Mouse (Mus musculus) forebrain, embryonic 16.5 days (tissue): ENCODE data around the gene Fto. TPM values are rescaled to one million over a fixed set of nuclear protein-coding genes. Genes with fewer than 3 reads are reported as not detected.
A peak's percentile ranks its signal among the peaks of the same experiment; 100 is the strongest.

Source experiments
- ATAC-seq: fragments of 200-750 bp; cut with Nextera tagmentation; 2 replicates; pipeline ENCODE4 v1.8.0; 2017; ENCODE audit warnings: mild to moderate bottlenecking, moderate library complexity
- H3K27ac ChIP-seq: fragments of 300-500 bp; sonication (generic); 2 replicates; pipeline ENCODE4 v1.5.1; 2014; ENCODE audit warnings: low read length, control low read depth
- H3K27me3 ChIP-seq: fragments of 300-500 bp; sonication (generic); replicated peaks from 2 replicates; pipeline ENCODE4 v1.6.1; 2014; ENCODE audit warnings: low read length; ENCODE audit not compliant: control insufficient read depth, insufficient read depth
- H3K36me3 ChIP-seq: fragments of 300-500 bp; sonication (generic); 2 replicates; pipeline ENCODE4 v1.6.1; 2014; ENCODE audit not compliant: control insufficient read depth, insufficient read depth
- H3K4me1 ChIP-seq: fragments of 300-500 bp; sonication (generic); replicated peaks from 2 replicates; pipeline ENCODE4 v1.6.1; 2014; ENCODE audit warnings: low read length; ENCODE audit not compliant: control insufficient read depth, insufficient read depth
- H3K4me2 ChIP-seq: fragments of 300-500 bp; sonication (generic); 2 replicates; pipeline ENCODE4 v1.6.1; 2014; ENCODE audit warnings: mild to moderate bottlenecking, low read length, control low read depth
- H3K4me3 ChIP-seq: fragments of 300-500 bp; sonication (generic); replicated peaks from 2 replicates; pipeline ENCODE4 v1.5.1; 2014; ENCODE audit warnings: mild to moderate bottlenecking, low read length, control low read depth
- H3K9ac ChIP-seq: fragments of 300-500 bp; sonication (generic); replicated peaks from 2 replicates; pipeline ENCODE4 v1.6.1; 2014; ENCODE audit warnings: low read depth, low read length, control low read depth
- H3K9me3 ChIP-seq: fragments of 300-500 bp; sonication (generic); 2 replicates; pipeline ENCODE4 v1.6.1; 2016; ENCODE audit warnings: low read length; ENCODE audit not compliant: control insufficient read depth
- WGBS: fragments of 180-500 bp; shearing (Covaris S2); extraction: QIAGEN DNeasy Blood & Tissue Kit; methylation state at CpG from one replicate; pipeline ENCODE4 v1.1.7; 2014; 5-methylcytosine and 5-hydroxymethylcytosine counted together
- polyA plus RNA-seq: library from polyadenylated mRNA; unstranded; fragments of >200 nt; fragmentation: Nextera tagmentation; extraction: Ambion mirVana; gene quantifications from 2 replicates; pipeline ENCODE4 v1.2.1, GENCODE M21; 2015

Fto gene
- polyA plus RNA-seq, 1 experiment from 2014 or later, result 132 TPM

DNA sequence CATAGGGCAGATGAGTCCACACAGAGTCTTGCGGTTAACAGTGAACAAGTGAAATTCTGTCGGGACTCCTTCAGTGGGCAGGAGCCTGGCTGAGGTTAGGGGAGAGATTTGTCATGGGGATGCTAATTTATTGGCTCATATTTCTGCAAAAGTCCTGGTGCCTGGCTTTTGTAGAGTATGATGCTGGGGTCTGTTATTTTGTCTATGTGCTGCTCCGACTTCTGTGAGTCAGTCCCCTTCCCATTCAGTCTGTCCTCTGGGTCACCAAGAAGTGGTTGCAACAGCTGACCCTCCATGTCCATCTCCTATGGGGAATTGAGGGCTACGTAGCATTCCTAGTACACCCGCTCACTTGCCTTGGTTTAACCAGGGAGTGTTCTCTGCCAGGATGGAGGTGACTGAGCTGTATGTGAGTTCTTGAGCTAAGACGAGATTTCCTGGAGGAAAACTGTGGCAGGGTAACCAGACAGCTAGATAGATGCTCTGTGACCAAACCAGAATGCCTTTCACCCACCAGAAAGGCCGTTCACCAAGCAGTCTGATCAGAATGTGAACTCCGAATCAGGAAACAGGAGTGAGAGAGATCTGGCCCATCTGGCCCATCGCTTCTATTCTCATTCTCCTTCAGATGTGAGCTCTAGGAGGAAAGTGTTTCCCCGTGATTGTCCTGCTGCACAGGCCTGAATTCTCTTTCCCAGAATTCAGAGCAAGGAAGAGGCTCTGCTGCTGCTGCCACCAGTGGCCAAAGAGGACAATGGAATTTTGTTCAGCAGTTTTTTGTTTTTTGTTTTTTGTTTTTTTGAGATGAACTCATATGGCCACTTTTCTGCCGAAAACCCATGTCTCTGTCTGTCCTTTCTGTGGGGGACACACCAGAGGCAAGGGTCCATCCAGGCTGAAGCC, 302.7 kb downstream of the Fto start:
- no peaks in the 10 kb centered on the region for H3K9me3 ChIP-seq
- H3K9ac ChIP-seq, result no peak overlapping the region
- WGBS, result 87% methylated on average over 11 of the region's 11 CpGs
- no peak for ATAC-seq
- no peak overlapping the region for H3K4me2 ChIP-seq
- H3K27me3 ChIP-seq, result 0 out of 2 replicates have a peak, but pooled peaks cover 3% of the 10 kb centered on the region
- no peaks in the 10 kb centered on the region for H3K36me3 ChIP-seq
- H3K4me3 ChIP-seq, result no peak overlapping the region
- no peak overlapping the region for H3K27ac ChIP-seq
- peaks cover 34% of the 10 kb centered on the region for H3K4me1 ChIP-seq

DNA sequence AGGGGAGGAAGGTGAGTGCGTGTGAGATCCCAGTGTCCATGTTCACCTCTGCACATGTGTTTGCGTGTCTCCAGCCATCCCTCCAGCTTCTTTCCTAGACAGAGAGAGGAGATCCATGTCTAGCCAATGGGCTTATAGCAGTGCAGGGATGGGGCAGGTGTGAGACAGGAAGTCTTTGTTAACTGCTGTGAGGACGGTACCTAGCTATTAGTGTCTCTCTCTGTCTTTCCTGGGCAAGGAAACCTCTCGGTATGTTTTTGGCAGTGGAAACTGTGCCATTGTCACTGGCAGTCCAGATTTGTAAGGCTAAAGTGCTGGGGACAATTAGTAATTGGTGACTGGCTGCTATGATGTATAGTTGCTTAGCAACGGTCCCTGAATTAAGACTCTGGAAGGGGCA, 304.4 kb downstream of the Fto start:
- H3K27ac ChIP-seq, result no peak overlapping the region
- H3K4me3 ChIP-seq, result no peak overlapping the region
- peak; percentile 60; the same call in 1 of the 2 replicates for ATAC-seq
- no peaks in the 10 kb centered on the region for H3K36me3 ChIP-seq
- H3K9me3 ChIP-seq, result no peaks in the 10 kb centered on the region
- peaks cover 20% of the 10 kb centered on the region for H3K4me1 ChIP-seq
- H3K4me2 ChIP-seq, result 0 out of 2 replicates have a peak overlapping the region, but pooled peaks have one; percentile 2
- 24% methylated on average over 5 of the region's 5 CpGs for WGBS
- H3K27me3 ChIP-seq, result 0 out of 2 replicates have a peak, but pooled peaks cover 3% of the 10 kb centered on the region
- H3K9ac ChIP-seq, result no peak overlapping the region

GRCm38 (mm10) chr8:91622757-91623156, 309.4 kb downstream of the Fto start:
- peak; percentile 43; the same call in 1 of the 2 replicates for ATAC-seq
- no peak overlapping the region for H3K4me2 ChIP-seq
- WGBS, result 22% methylated on average over 12 of the region's 12 CpGs
- H3K27me3 ChIP-seq, result peaks cover 4% of the 10 kb centered on the region; the same call in 1 of the 2 replicates
- H3K4me3 ChIP-seq, result no peak overlapping the region
- H3K36me3 ChIP-seq, result no peaks in the 10 kb centered on the region
- peaks cover 25% of the 10 kb centered on the region for H3K4me1 ChIP-seq
- no peaks in the 10 kb centered on the region for H3K9me3 ChIP-seq
- no peak overlapping the region for H3K9ac ChIP-seq
- no peak overlapping the region for H3K27ac ChIP-seq

- Histone ChIP-seq H3K9ac (no peak overlapping the region), H3K27me3 (peaks cover 13% of the 10 kb centered on the region; the same call in 1 of the 2 replicates), H3K27ac (no peak overlapping the region), H3K4me1 (peaks cover 31% of the 10 kb centered on the region), H3K4me2 (no peak overlapping the region), H3K9me3 (no peaks in the 10 kb centered on the region), H3K4me3 (no peak overlapping the region), H3K36me3 (no peaks in the 10 kb centered on the region)
- WGBS, result 46% methylated on average over 18 of the region's 18 CpGs
- peak; percentile 15; the same call in 1 of the 2 replicates for ATAC-seq
These were observed 312.6 kb downstream of the Fto start for GRCm38 (mm10) chr8:91625686-91626558.

GRCm38 (mm10) chr8:91629594-91629993, 316.3 kb downstream of the Fto start:
- no peak for ATAC-seq
- H3K4me2 ChIP-seq, result no peak overlapping the region
- WGBS, result 20% methylated on average over 14 of the region's 14 CpGs

DNA sequence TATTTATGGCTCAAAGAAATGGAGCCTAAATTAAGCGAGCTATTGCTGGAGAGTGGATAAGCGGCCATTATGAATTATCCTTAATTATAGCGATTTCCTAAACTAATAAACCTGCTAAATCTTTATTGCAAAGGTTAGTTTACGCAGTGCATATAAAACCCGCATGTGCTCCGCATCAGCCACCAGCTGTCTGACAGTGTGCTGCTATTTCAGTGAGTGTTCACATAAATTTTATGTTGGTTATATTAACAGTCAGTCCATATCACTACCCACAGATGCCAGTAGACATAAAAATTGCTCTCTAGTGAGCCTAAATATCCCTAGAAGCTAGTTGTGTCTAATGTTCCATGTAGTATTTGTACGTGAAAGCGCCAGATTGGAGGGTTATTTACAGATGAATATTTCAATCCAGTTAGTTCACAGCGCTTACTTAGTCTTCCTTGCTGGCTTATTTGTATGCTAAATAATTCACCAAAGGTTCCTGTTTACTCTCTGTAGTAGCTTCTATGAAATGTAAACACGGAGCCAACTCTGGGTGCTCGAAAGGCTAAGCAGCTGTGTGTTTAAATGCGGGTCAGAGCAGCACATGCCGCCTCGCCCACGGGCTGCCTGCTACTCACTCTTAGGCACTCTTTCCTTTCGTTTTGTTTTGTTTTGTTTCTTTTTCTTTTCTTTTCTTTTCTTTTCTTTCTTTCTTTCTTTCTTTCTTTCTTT, 317.2 kb downstream of the Fto start:
- WGBS, result 44% methylated on average over 16 of the region's 16 CpGs
- H3K9me3 ChIP-seq, result no peaks in the 10 kb centered on the region
- no peak overlapping the region for H3K4me2 ChIP-seq
- ATAC-seq, result peak; percentile 54; the same call in 1 of the 2 replicates
- peaks cover 9% of the 10 kb centered on the region; the same call in 1 of the 2 replicates for H3K27me3 ChIP-seq
- H3K9ac ChIP-seq, result no peak overlapping the region
- no peak overlapping the region for H3K4me3 ChIP-seq
- H3K36me3 ChIP-seq, result no peaks in the 10 kb centered on the region
- H3K4me1 ChIP-seq, result peaks cover 22% of the 10 kb centered on the region
- H3K27ac ChIP-seq, result no peak overlapping the region

More at GRCm38 (mm10) chr8:91629594-91629993, 316.3 kb downstream of the Fto start:
- no peak overlapping the region for H3K27ac ChIP-seq
- H3K4me1 ChIP-seq, result peaks cover 24% of the 10 kb centered on the region
- no peak overlapping the region for H3K9ac ChIP-seq
- H3K9me3 ChIP-seq, result no peaks in the 10 kb centered on the region
- H3K4me3 ChIP-seq, result no peak overlapping the region
- peaks cover 13% of the 10 kb centered on the region; the same call in 1 of the 2 replicates for H3K27me3 ChIP-seq
- H3K36me3 ChIP-seq, result no peaks in the 10 kb centered on the region

GRCm38 (mm10) chr8:91632411-91632810, 319.1 kb downstream of the Fto start:
- no peak for ATAC-seq
- H3K36me3 ChIP-seq, result no peaks in the 10 kb centered on the region
- no peak overlapping the region for H3K4me3 ChIP-seq
- no peak overlapping the region for H3K4me2 ChIP-seq
- no peaks in the 10 kb centered on the region for H3K9me3 ChIP-seq
- H3K9ac ChIP-seq, result no peak overlapping the region
- peaks cover 18% of the 10 kb centered on the region for H3K4me1 ChIP-seq
- H3K27me3 ChIP-seq, result peaks cover 9% of the 10 kb centered on the region; the same call in 1 of the 2 replicates
- H3K27ac ChIP-seq, result no peak overlapping the region
- 83% methylated on average over 8 of the region's 8 CpGs for WGBS

GRCm38 (mm10) chr8:91635406-91635805, 322.1 kb downstream of the Fto start:
- Histone ChIP-seq H3K9ac (no peak overlapping the region), H3K27ac (no peak overlapping the region), H3K27me3 (no peaks in the 10 kb centered on the region; the same call in 1 of the 2 replicates), H3K36me3 (no peaks in the 10 kb centered on the region), H3K9me3 (no peaks in the 10 kb centered on the region), H3K4me2 (no peak overlapping the region), H3K4me3 (no peak overlapping the region), H3K4me1 (peaks cover 11% of the 10 kb centered on the region)
- ATAC-seq, result no peak
- WGBS, result 93% methylated on average over 4 of the region's 4 CpGs
